Mouse (Mus musculus): Measurements from ENCODE around the gene Cdh13.

Gene Cdh13

GRCm38 (mm10) chr8:118965101-118965840, 681.7 kb downstream of the Cdh13 start:
- no peak for DNase-seq

GRCm38 (mm10) chr8:118968896-118969295, 685.4 kb downstream of the Cdh13 start:
- DNase-seq, result no peak

GRCm38 (mm10) chr8:118979800-118980199, 696.3 kb downstream of the Cdh13 start:
- no peak for DNase-seq

- DNase-seq, result no peak
Measured at GRCm38 (mm10) chr8:118983724-118984123, 700.2 kb downstream of the Cdh13 start.

- DNase-seq, result no peak
Measured at GRCm38 (mm10) chr8:118986796-118987195, 703.3 kb downstream of the Cdh13 start.

- no peak for DNase-seq
Measured at GRCm38 (mm10) chr8:118995641-118996188, 712.2 kb downstream of the Cdh13 start.

- no peak for DNase-seq
Measured at GRCm38 (mm10) chr8:119000595-119000994, 717.1 kb downstream of the Cdh13 start.

- DNase-seq, result no peak
Measured at GRCm38 (mm10) chr8:119004821-119005220, 721.3 kb downstream of the Cdh13 start.

- no peak for DNase-seq
Measured at GRCm38 (mm10) chr8:119018675-119019074, 735.1 kb downstream of the Cdh13 start.

GRCm38 (mm10) chr8:119020781-119021180, 737.2 kb downstream of the Cdh13 start:
- no peak for DNase-seq

GRCm38 (mm10) chr8:119021478-119021877, 737.9 kb downstream of the Cdh13 start:
- DNase-seq, result no peak

- DNase-seq, result no peak
Measured at GRCm38 (mm10) chr8:119022301-119022870, 738.9 kb downstream of the Cdh13 start.

- DNase-seq, result no peak
Measured at GRCm38 (mm10) chr8:119033398-119033797, 749.9 kb downstream of the Cdh13 start.

- DNase-seq, result peak; percentile 87
Measured at GRCm38 (mm10) chr8:119034037-119034436, 750.5 kb downstream of the Cdh13 start.

- no peak for DNase-seq
Measured at GRCm38 (mm10) chr8:119035126-119035525, 751.6 kb downstream of the Cdh13 start.

GRCm38 (mm10) chr8:119037571-119037970, 754.0 kb downstream of the Cdh13 start:
- no peak for DNase-seq

- no peak for DNase-seq
Measured at GRCm38 (mm10) chr8:119039358-119039757, 755.8 kb downstream of the Cdh13 start.

- no peak for DNase-seq
Measured at GRCm38 (mm10) chr8:119057876-119058275, 774.3 kb downstream of the Cdh13 start.

- no peak for DNase-seq
Measured at GRCm38 (mm10) chr8:119061671-119062070, 778.1 kb downstream of the Cdh13 start.

- no peak for DNase-seq
Measured at GRCm38 (mm10) chr8:119064523-119064922, 781.0 kb downstream of the Cdh13 start.

GRCm38 (mm10) chr8:119072291-119072690, 788.8 kb downstream of the Cdh13 start:
- peak; percentile 96 for DNase-seq

- no peak for DNase-seq
Measured at GRCm38 (mm10) chr8:119085022-119085421, 801.5 kb downstream of the Cdh13 start.

GRCm38 (mm10) chr8:119098261-119098660, 814.7 kb downstream of the Cdh13 start:
- DNase-seq, result no peak

- no peak for DNase-seq
Measured at GRCm38 (mm10) chr8:119102871-119103270, 819.3 kb downstream of the Cdh13 start.
